Mouse (Mus musculus): ENCODE measurements around the gene Lrrn2. TPM values are rescaled to one million over a fixed set of nuclear protein-coding genes. Genes with fewer than 3 reads are reported as not detected.
A peak's percentile ranks its signal among the peaks of the same experiment; 100 is the strongest.

The Lrrn2 gene
- polyA plus RNA-seq, 1 experiment from 2014 or later = 38.4 TPM

- Histone ChIP-seq H3K4me1 (ENCODE audit: control insufficient read depth, insufficient read depth, low read length) (0 out of 2 replicates have a peak, but pooled peaks cover 3% of the 10 kb centered on the region), H3K4me2 (ENCODE audit: low read depth, low read length) (no peak overlapping the region), H3K27me3 (ENCODE audit: control insufficient read depth, insufficient read depth, low read length) (no peaks in the 10 kb centered on the region), H3K36me3 (ENCODE audit: control insufficient read depth, insufficient read depth, low read length) (no peaks in the 10 kb centered on the region), H3K9me3 (ENCODE audit: control insufficient read depth, low read length) (no peaks in the 10 kb centered on the region), H3K9ac (replicated peaks; ENCODE audit: low read depth, low read length) (no peak overlapping the region), H3K27ac (ENCODE audit: low read depth, low read length) (no peak overlapping the region), H3K4me3 (ENCODE audit: low read depth, low read length) (no peak overlapping the region)
- no peak for ATAC-seq (ENCODE audit: low read depth)
- WGBS = 32% methylated on average over 5 of the region's 5 CpGs
Measured at GRCm38 (mm10) chr1:132850809-132851208, 29.3 kb upstream of the Lrrn2 start.

- Histone ChIP-seq H3K4me1 (ENCODE audit: control insufficient read depth, insufficient read depth, low read length) (0 out of 2 replicates have a peak, but pooled peaks cover 3% of the 10 kb centered on the region), H3K36me3 (ENCODE audit: control insufficient read depth, insufficient read depth, low read length) (no peaks in the 10 kb centered on the region), H3K9ac (replicated peaks; ENCODE audit: low read depth, low read length) (no peak overlapping the region), H3K27me3 (ENCODE audit: control insufficient read depth, insufficient read depth, low read length) (no peaks in the 10 kb centered on the region), H3K4me3 (ENCODE audit: low read depth, low read length) (no peak overlapping the region), H3K9me3 (ENCODE audit: control insufficient read depth, low read length) (no peaks in the 10 kb centered on the region), H3K4me2 (ENCODE audit: low read depth, low read length) (no peak overlapping the region), H3K27ac (ENCODE audit: low read depth, low read length) (no peak overlapping the region)
- no peak for ATAC-seq (ENCODE audit: low read depth)
- 67% methylated on average over 2 of the region's 2 CpGs for WGBS
Measured at GRCm38 (mm10) chr1:132851296-132851695, 28.8 kb upstream of the Lrrn2 start.

- ATAC-seq (ENCODE audit: low read depth) = no peak
- no peak overlapping the region for H3K4me2 ChIP-seq (ENCODE audit: low read depth, low read length)
- no peak overlapping the region for H3K9ac ChIP-seq (replicated peaks; ENCODE audit: low read depth, low read length)
- WGBS = 47% methylated on average over 4 of the region's 4 CpGs
- no peaks in the 10 kb centered on the region for H3K36me3 ChIP-seq (ENCODE audit: control insufficient read depth, insufficient read depth, low read length)
- H3K4me3 ChIP-seq (ENCODE audit: low read depth, low read length) = no peak overlapping the region
- no peak overlapping the region for H3K27ac ChIP-seq (ENCODE audit: low read depth, low read length)
- H3K9me3 ChIP-seq (ENCODE audit: control insufficient read depth, low read length) = no peaks in the 10 kb centered on the region
- H3K4me1 ChIP-seq (ENCODE audit: control insufficient read depth, insufficient read depth, low read length) = 0 out of 2 replicates have a peak, but pooled peaks cover 3% of the 10 kb centered on the region
- no peaks in the 10 kb centered on the region for H3K27me3 ChIP-seq (ENCODE audit: control insufficient read depth, insufficient read depth, low read length)
Measured at GRCm38 (mm10) chr1:132851771-132852170, 28.3 kb upstream of the Lrrn2 start.

GRCm38 (mm10) chr1:132853312-132853711 is 26.8 kb upstream of the Lrrn2 start:
- H3K4me3 ChIP-seq (ENCODE audit: low read depth, low read length) = no peak overlapping the region
- no peaks in the 10 kb centered on the region for H3K27me3 ChIP-seq (ENCODE audit: control insufficient read depth, insufficient read depth, low read length)
- no peaks in the 10 kb centered on the region for H3K9me3 ChIP-seq (ENCODE audit: control insufficient read depth, low read length)
- no peaks in the 10 kb centered on the region for H3K36me3 ChIP-seq (ENCODE audit: control insufficient read depth, insufficient read depth, low read length)
- H3K9ac ChIP-seq (replicated peaks; ENCODE audit: low read depth, low read length) = no peak overlapping the region
- no peak overlapping the region for H3K27ac ChIP-seq (ENCODE audit: low read depth, low read length)
- no peak for ATAC-seq (ENCODE audit: low read depth)
- 0 out of 2 replicates have a peak, but pooled peaks cover 3% of the 10 kb centered on the region for H3K4me1 ChIP-seq (ENCODE audit: control insufficient read depth, insufficient read depth, low read length)
- 37% methylated on average over 8 of the region's 8 CpGs for WGBS
- no peak overlapping the region for H3K4me2 ChIP-seq (ENCODE audit: low read depth, low read length)

- H3K4me2 ChIP-seq (ENCODE audit: low read depth, low read length) = no peak overlapping the region
- no peaks in the 10 kb centered on the region for H3K27me3 ChIP-seq (ENCODE audit: control insufficient read depth, insufficient read depth, low read length)
- 29% methylated on average over 5 of the region's 5 CpGs for WGBS
Measured at GRCm38 (mm10) chr1:132858516-132859383, 21.3 kb upstream of the Lrrn2 start.

GRCm38 (mm10) chr1:132864220-132864619 is 15.9 kb upstream of the Lrrn2 start:
- no peak overlapping the region for H3K9ac ChIP-seq (replicated peaks; ENCODE audit: low read depth, low read length)
- H3K36me3 ChIP-seq (ENCODE audit: control insufficient read depth, insufficient read depth, low read length) = no peaks in the 10 kb centered on the region
- no peak for ATAC-seq (ENCODE audit: low read depth)
- no peaks in the 10 kb centered on the region for H3K4me1 ChIP-seq (ENCODE audit: control insufficient read depth, insufficient read depth, low read length)
- H3K4me2 ChIP-seq (ENCODE audit: low read depth, low read length) = no peak overlapping the region
- H3K4me3 ChIP-seq (ENCODE audit: low read depth, low read length) = no peak overlapping the region
- H3K27me3 ChIP-seq (ENCODE audit: control insufficient read depth, insufficient read depth, low read length) = no peaks in the 10 kb centered on the region
- no peak overlapping the region for H3K27ac ChIP-seq (ENCODE audit: low read depth, low read length)
- WGBS = 88% methylated on average over 2 of the region's 2 CpGs
- H3K9me3 ChIP-seq (ENCODE audit: control insufficient read depth, low read length) = no peaks in the 10 kb centered on the region

More at GRCm38 (mm10) chr1:132858516-132859383, 21.3 kb upstream of the Lrrn2 start:
- Histone ChIP-seq H3K9ac (replicated peaks; ENCODE audit: low read depth, low read length) (no peak overlapping the region), H3K4me1 (ENCODE audit: control insufficient read depth, insufficient read depth, low read length) (peaks cover 3% of the 10 kb centered on the region; the same call in 1 of the 2 replicates), H3K27ac (ENCODE audit: low read depth, low read length) (0 out of 2 replicates have a peak overlapping the region, but pooled peaks have one; percentile 10), H3K4me3 (ENCODE audit: low read depth, low read length) (no peak overlapping the region), H3K36me3 (ENCODE audit: control insufficient read depth, insufficient read depth, low read length) (no peaks in the 10 kb centered on the region), H3K9me3 (ENCODE audit: control insufficient read depth, low read length) (no peaks in the 10 kb centered on the region)
- ATAC-seq (ENCODE audit: low read depth) = peak; percentile 89

GRCm38 (mm10) chr1:132865585-132865984 is 14.5 kb upstream of the Lrrn2 start:
- H3K27ac ChIP-seq (ENCODE audit: low read depth, low read length) = no peak overlapping the region
- no peak overlapping the region for H3K4me3 ChIP-seq (ENCODE audit: low read depth, low read length)
- H3K27me3 ChIP-seq (ENCODE audit: control insufficient read depth, insufficient read depth, low read length) = no peaks in the 10 kb centered on the region
- no peak overlapping the region for H3K9ac ChIP-seq (replicated peaks; ENCODE audit: low read depth, low read length)
- H3K9me3 ChIP-seq (ENCODE audit: control insufficient read depth, low read length) = no peaks in the 10 kb centered on the region
- WGBS = 86% methylated on average over 4 of the region's 4 CpGs
- no peak for ATAC-seq (ENCODE audit: low read depth)
- no peaks in the 10 kb centered on the region for H3K4me1 ChIP-seq (ENCODE audit: control insufficient read depth, insufficient read depth, low read length)
- no peak overlapping the region for H3K4me2 ChIP-seq (ENCODE audit: low read depth, low read length)
- H3K36me3 ChIP-seq (ENCODE audit: control insufficient read depth, insufficient read depth, low read length) = no peaks in the 10 kb centered on the region

- Histone ChIP-seq H3K36me3 (ENCODE audit: control insufficient read depth, insufficient read depth, low read length) (no peaks in the 10 kb centered on the region), H3K27me3 (ENCODE audit: control insufficient read depth, insufficient read depth, low read length) (no peaks in the 10 kb centered on the region), H3K27ac (ENCODE audit: low read depth, low read length) (no peak overlapping the region), H3K9me3 (ENCODE audit: control insufficient read depth, low read length) (no peaks in the 10 kb centered on the region), H3K4me2 (ENCODE audit: low read depth, low read length) (no peak overlapping the region), H3K4me3 (ENCODE audit: low read depth, low read length) (no peak overlapping the region), H3K4me1 (ENCODE audit: control insufficient read depth, insufficient read depth, low read length) (no peaks in the 10 kb centered on the region), H3K9ac (replicated peaks; ENCODE audit: low read depth, low read length) (no peak overlapping the region)
- 61% methylated on average over 7 of the region's 7 CpGs for WGBS
- ATAC-seq (ENCODE audit: low read depth) = no peak
Measured at GRCm38 (mm10) chr1:132870327-132870726, 9.7 kb upstream of the Lrrn2 start.

GRCm38 (mm10) chr1:132878951-132879610 is 992 bp upstream of the Lrrn2 start:
- Histone ChIP-seq H3K36me3 (ENCODE audit: control insufficient read depth, insufficient read depth, low read length) (no peaks in the 10 kb centered on the region), H3K27me3 (ENCODE audit: control insufficient read depth, insufficient read depth, low read length) (no peaks in the 10 kb centered on the region; the same call in 1 of the 2 replicates), H3K27ac (ENCODE audit: low read depth, low read length) (no peak overlapping the region), H3K9me3 (ENCODE audit: control insufficient read depth, low read length) (no peaks in the 10 kb centered on the region), H3K4me2 (ENCODE audit: low read depth, low read length) (no peak overlapping the region; the same call in 1 of the 2 replicates), H3K4me3 (ENCODE audit: low read depth, low read length) (no peak overlapping the region), H3K9ac (replicated peaks; ENCODE audit: low read depth, low read length) (no peak overlapping the region), H3K4me1 (ENCODE audit: control insufficient read depth, insufficient read depth, low read length) (peaks cover 16% of the 10 kb centered on the region)
- no peak for ATAC-seq (ENCODE audit: low read depth)
- WGBS = 16% methylated on average over 11 of the region's 11 CpGs

Data from neural tube, embryonic 14.5 days (tissue).